Mouse (Mus musculus) embryonic facial prominence, embryonic 10.5 days (tissue): ENCODE data around the gene Acvr2b. TPM values are rescaled to one million over a fixed set of nuclear protein-coding genes. Genes with fewer than 3 reads are reported as not detected.

Source experiments
- DNase-seq: peaks from one replicate; pipeline ENCODE4 v3.0.0-alpha.2; 2017; ENCODE audit warnings: low spot score
- H3K27ac ChIP-seq: fragments of 300-500 bp; sonication (generic); replicated peaks from 2 replicates; pipeline ENCODE4 v1.5.1; 2016; ENCODE audit warnings: mild to moderate bottlenecking
- H3K27me3 ChIP-seq: fragments of 300-500 bp; sonication (generic); replicated peaks from 2 replicates; pipeline ENCODE4 v1.6.1; 2016; ENCODE audit warnings: low read depth, mild to moderate bottlenecking; ENCODE audit not compliant: poor library complexity, severe bottlenecking
- H3K36me3 ChIP-seq: fragments of 300-500 bp; sonication (generic); replicated peaks from 2 replicates; pipeline ENCODE4 v1.6.1; 2016; ENCODE audit warnings: mild to moderate bottlenecking, moderate library complexity
- H3K4me1 ChIP-seq: fragments of 300-500 bp; sonication (generic); 2 replicates; pipeline ENCODE4 v1.6.1; 2016
- H3K4me3 ChIP-seq: fragments of 300-500 bp; sonication (generic); 2 replicates; pipeline ENCODE4 v1.5.1; 2016; ENCODE audit warnings: mild to moderate bottlenecking, moderate library complexity
- H3K9me3 ChIP-seq: fragments of 300-500 bp; sonication (generic); 2 replicates; pipeline ENCODE4 v1.6.1; 2016; ENCODE audit warnings: mild to moderate bottlenecking
- whole genome bisulfite sequencing: fragments of 180-500 bp; shearing (Covaris S2); methylation state at CpG from one replicate; pipeline ENCODE4 v1.1.7; 2016; 5-methylcytosine and 5-hydroxymethylcytosine counted together
- polyA plus RNA-seq: library from polyadenylated mRNA; unstranded; fragments of >200 nt; fragmentation: Nextera tagmentation; extraction: Ambion mirVana; gene quantifications from 2 replicates; pipeline ENCODE4 v1.2.1, GENCODE M21; 2016

Gene Acvr2b
- polyA plus RNA-seq, 1 experiment from 2014 or later, result 78.6 TPM

GRCm38 (mm10) chr9:119418025-119418424 lies 16.1 kb downstream of the Acvr2b start:
- Histone ChIP-seq H3K4me1 (peaks cover 17% of the 10 kb centered on the region), H3K36me3 (peaks cover 38% of the 10 kb centered on the region), H3K27ac (no peak overlapping the region), H3K9me3 (peaks cover 3% of the 10 kb centered on the region; the same call in 1 of the 2 replicates), H3K4me3 (no peak overlapping the region), H3K27me3 (no peaks in the 10 kb centered on the region)
- WGBS, result 87% methylated on average over 18 of the region's 18 CpGs
- no peak for DNase-seq

- no peak overlapping the region for H3K4me3 ChIP-seq
- 84% methylated on average over 12 of the region's 12 CpGs for whole genome bisulfite sequencing
- H3K9me3 ChIP-seq, result no peaks in the 10 kb centered on the region
- peaks cover 24% of the 10 kb centered on the region for H3K4me1 ChIP-seq
- no peaks in the 10 kb centered on the region for H3K27me3 ChIP-seq
- peaks cover 40% of the 10 kb centered on the region for H3K36me3 ChIP-seq
- DNase-seq, result no peak
- H3K27ac ChIP-seq, result no peak overlapping the region
Measured at GRCm38 (mm10) chr9:119419852-119420438, 18.0 kb downstream of the Acvr2b start.

- Histone ChIP-seq H3K4me3 (no peak overlapping the region), H3K36me3 (peaks cover 63% of the 10 kb centered on the region), H3K27ac (no peak overlapping the region; the same call in 1 of the 2 replicates), H3K4me1 (peaks cover 29% of the 10 kb centered on the region), H3K9me3 (no peaks in the 10 kb centered on the region), H3K27me3 (no peaks in the 10 kb centered on the region)
- no peak for DNase-seq
- 55% methylated on average over 7 of the region's 7 CpGs for WGBS
Measured at GRCm38 (mm10) chr9:119425217-119425975, 23.5 kb downstream of the Acvr2b start.

GRCm38 (mm10) chr9:119425976-119426415 lies 24.1 kb downstream of the Acvr2b start:
- WGBS, result 92% methylated on average over 13 of the region's 13 CpGs

GRCm38 (mm10) chr9:119426483-119426882 lies 24.6 kb downstream of the Acvr2b start:
- no peaks in the 10 kb centered on the region for H3K9me3 ChIP-seq
- no peaks in the 10 kb centered on the region for H3K27me3 ChIP-seq
- H3K36me3 ChIP-seq, result peaks cover 71% of the 10 kb centered on the region
- H3K4me1 ChIP-seq, result peaks cover 26% of the 10 kb centered on the region
- no peak for DNase-seq
- WGBS, result 90% methylated on average over 7 of the region's 7 CpGs
- H3K27ac ChIP-seq, result no peak overlapping the region
- no peak overlapping the region for H3K4me3 ChIP-seq

More at GRCm38 (mm10) chr9:119425976-119426415, 24.1 kb downstream of the Acvr2b start:
- Histone ChIP-seq H3K4me1 (peaks cover 26% of the 10 kb centered on the region), H3K27ac (no peak overlapping the region; the same call in 1 of the 2 replicates), H3K36me3 (peaks cover 66% of the 10 kb centered on the region), H3K27me3 (no peaks in the 10 kb centered on the region), H3K4me3 (no peak overlapping the region), H3K9me3 (no peaks in the 10 kb centered on the region)
- DNase-seq, result no peak

- peak; percentile 76 for DNase-seq
- H3K4me3 ChIP-seq, result no peak overlapping the region
- no peaks in the 10 kb centered on the region for H3K9me3 ChIP-seq
- no peak overlapping the region for H3K27ac ChIP-seq
- 65% methylated on average over 7 of the region's 7 CpGs for WGBS
- H3K27me3 ChIP-seq, result no peaks in the 10 kb centered on the region
- peaks cover 95% of the 10 kb centered on the region for H3K36me3 ChIP-seq
- H3K4me1 ChIP-seq, result peaks cover 15% of the 10 kb centered on the region
Measured at GRCm38 (mm10) chr9:119430311-119430710, 28.4 kb downstream of the Acvr2b start.

GRCm38 (mm10) chr9:119435855-119436254 lies 33.9 kb downstream of the Acvr2b start:
- Histone ChIP-seq H3K36me3 (peaks cover 98% of the 10 kb centered on the region), H3K4me3 (no peak overlapping the region), H3K4me1 (no peaks in the 10 kb centered on the region), H3K9me3 (no peaks in the 10 kb centered on the region), H3K27ac (no peak overlapping the region), H3K27me3 (no peaks in the 10 kb centered on the region)
- DNase-seq, result no peak
- WGBS, result 87% methylated on average over 2 of the region's 2 CpGs

GRCm38 (mm10) chr9:119438065-119438464 lies 36.1 kb downstream of the Acvr2b start:
- Histone ChIP-seq H3K36me3 (peaks cover 89% of the 10 kb centered on the region), H3K27me3 (no peaks in the 10 kb centered on the region), H3K4me3 (no peak overlapping the region), H3K4me1 (no peaks in the 10 kb centered on the region), H3K27ac (no peak overlapping the region), H3K9me3 (no peaks in the 10 kb centered on the region)
- DNase-seq, result no peak
- 93% methylated on average over 12 of the region's 12 CpGs for WGBS

GRCm38 (mm10) chr9:119438498-119439000 lies 36.6 kb downstream of the Acvr2b start:
- Histone ChIP-seq H3K4me3 (no peak overlapping the region), H3K4me1 (no peaks in the 10 kb centered on the region), H3K27ac (no peak overlapping the region), H3K9me3 (no peaks in the 10 kb centered on the region), H3K36me3 (peaks cover 85% of the 10 kb centered on the region), H3K27me3 (no peaks in the 10 kb centered on the region)
- 92% methylated on average over 9 of the region's 9 CpGs for WGBS
- no peak for DNase-seq

- Histone ChIP-seq H3K27me3 (no peaks in the 10 kb centered on the region), H3K27ac (peak within 1 kb of the TSS; percentile 96), H3K4me1 (peaks cover 16% of the 10 kb centered on the region), H3K9me3 (no peaks in the 10 kb centered on the region), H3K4me3 (peak within 1 kb of the TSS; percentile 95), H3K36me3 (peaks cover 56% of the 10 kb centered on the region)
- under 1% methylated on average over 52 of the region's 52 CpGs for WGBS
- peak; percentile 99 for DNase-seq
Measured at GRCm38 (mm10) chr9:119444738-119445429, 43.0 kb downstream of the Acvr2b start, which contains the start of gene Exog. Gene Exog, plus strand, starts transcription at chr9:119444943.

GRCm38 (mm10) chr9:119445737-119446136 lies 43.8 kb downstream of the Acvr2b start:
- WGBS, result 46% methylated on average over 6 of the region's 6 CpGs
- no peaks in the 10 kb centered on the region for H3K27me3 ChIP-seq
- no peak for DNase-seq
- H3K36me3 ChIP-seq, result peaks cover 57% of the 10 kb centered on the region
- peak overlapping the region; percentile 96 for H3K27ac ChIP-seq
- peak overlapping the region; percentile 95 for H3K4me3 ChIP-seq
- peaks cover 16% of the 10 kb centered on the region for H3K4me1 ChIP-seq
- H3K9me3 ChIP-seq, result no peaks in the 10 kb centered on the region

GRCm38 (mm10) chr9:119455967-119456366 lies 54.0 kb downstream of the Acvr2b start:
- DNase-seq, result no peak
- peaks cover 88% of the 10 kb centered on the region for H3K36me3 ChIP-seq
- no peak overlapping the region for H3K27ac ChIP-seq
- 92% methylated on average over 14 of the region's 14 CpGs for WGBS
- H3K4me3 ChIP-seq, result no peak overlapping the region
- no peaks in the 10 kb centered on the region for H3K9me3 ChIP-seq
- no peaks in the 10 kb centered on the region for H3K27me3 ChIP-seq
- no peaks in the 10 kb centered on the region for H3K4me1 ChIP-seq
